Mouse (Mus musculus) testis, adult 2 months (tissue): ENCODE results near the gene Pfkfb2.

Experiments used
- CTCF ChIP-seq: fragments of 200-500 bp; IDR thresholded peaks from 2 replicates; pipeline ENCODE4 v1.5.1; 2012; ENCODE audit warnings: low read depth, mild to moderate bottlenecking, inconsistent platforms, low read length, moderate library complexity; ENCODE audit not compliant: control insufficient read depth, insufficient read depth, insufficient replicate concordance
- POLR2A ChIP-seq: fragments of 200-500 bp; IDR thresholded peaks from 2 replicates; pipeline ENCODE4 v1.6.1; 2012; ENCODE audit warnings: low read depth, mild to moderate bottlenecking, inconsistent platforms, low read length, moderate library complexity; ENCODE audit not compliant: control insufficient read depth

- TF ChIP-seq POLR2A (no peak), CTCF (no peak)
Measured at GRCm38 (mm10) chr1:130714046-130714445, 15.0 kb downstream of the Pfkfb2 start.
